Mouse (Mus musculus) kidney, adult 2 months (tissue): Measurements from ENCODE around the gene G6pc3.

Experiments used
- CTCF ChIP-seq: fragments of 200-500 bp; conservative IDR thresholded peaks from 2 replicates; pipeline ENCODE4 v1.5.1; 2011; ENCODE audit warnings: low read depth, mild to moderate bottlenecking, control low read depth, low read length, moderate library complexity, mixed read lengths; ENCODE audit not compliant: insufficient read depth, insufficient read length
- POLR2A ChIP-seq: fragments of 200-500 bp; IDR thresholded peaks from one replicate; pipeline ENCODE4 v1.6.1; 2011; ENCODE audit warnings: low read depth, low read length, control low read depth

- TF ChIP-seq POLR2A (no peak), CTCF (no peak)
Observed at GRCm38 (mm10) chr11:102196018-102196797, 6.8 kb downstream of the G6pc3 start.
